Mouse (Mus musculus): ENCODE measurements around the gene Myl3.

DNA sequence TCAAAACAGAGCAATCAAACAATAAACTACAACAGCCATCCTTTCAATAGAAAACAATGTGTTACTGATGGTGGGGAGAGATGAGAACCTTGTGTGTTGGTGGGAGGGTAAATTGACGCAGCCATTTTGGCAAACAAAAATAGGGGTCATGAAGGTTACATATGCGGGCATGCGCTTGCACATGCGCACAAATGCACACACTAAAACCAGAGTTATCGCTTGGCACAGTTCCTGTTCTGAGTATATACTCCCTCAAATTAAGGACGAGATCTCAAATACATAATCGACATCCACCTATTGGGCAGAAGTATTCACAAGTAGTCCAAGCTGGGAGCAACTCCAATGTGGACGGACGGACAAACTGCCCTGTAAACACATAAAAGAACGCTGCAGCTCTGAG is 30.7 kb downstream of the Myl3 start:
- TF ChIP-seq CTCF (IDR thresholded peaks at IDR 0.05; ENCODE audit: low read depth) (no peak), EP300 (optimal IDR thresholded peaks at IDR 0.05) (no peak)

Data from stomach, postnatal 0 days (tissue).